Mouse (Mus musculus): ENCODE measurements around the gene Serping1.

DNA sequence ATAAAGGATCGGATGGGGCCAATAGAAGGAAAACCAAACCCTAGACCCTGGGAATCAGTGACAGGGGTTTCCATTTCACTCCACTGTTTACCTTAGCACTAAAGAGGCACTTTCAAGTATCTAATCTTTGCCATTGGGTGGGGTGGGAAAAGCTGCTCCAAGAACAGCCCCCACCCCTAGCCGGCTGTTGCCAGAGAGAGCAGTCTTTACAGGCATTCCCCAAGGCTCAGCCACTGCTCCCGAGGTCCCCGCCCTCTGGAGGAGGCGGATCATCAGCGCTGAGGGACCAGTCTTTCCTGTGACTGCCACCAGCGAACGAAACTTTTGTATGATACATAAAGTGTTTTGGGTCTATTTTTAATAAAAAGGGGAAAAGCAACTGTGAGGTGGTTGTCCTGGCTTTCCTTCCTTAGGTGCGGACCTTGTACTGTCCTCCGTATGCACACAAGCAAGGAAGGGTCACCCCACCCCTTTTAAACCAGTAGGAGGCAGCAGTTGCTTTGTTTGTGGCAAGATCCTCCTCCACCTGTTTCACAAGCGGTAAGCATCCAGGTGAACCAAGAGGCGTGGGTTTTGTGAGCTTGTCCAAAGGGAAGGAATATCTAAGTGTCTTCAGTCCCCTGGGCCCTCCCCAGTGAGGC lies 36.9 kb downstream of the Serping1 start:
- TF ChIP-seq CTCF (IDR thresholded peaks at IDR 0.05; ENCODE audit: borderline replicate concordance, control insufficient read depth, extremely low read depth, insufficient read depth, low read length, poor library complexity) (no peak), POLR2A (IDR thresholded peaks at IDR 0.05; ENCODE audit: control insufficient read depth, extremely low read depth, insufficient read depth, low read length, poor library complexity) (no peak)

Measured in thymus, adult 2 months (tissue).